Mouse (Mus musculus) heart, embryonic 14.5 days (tissue): Measurements from ENCODE around the gene Mrfap1. TPM values are rescaled to one million over a fixed set of nuclear protein-coding genes. Genes with fewer than 3 reads are reported as not detected.
A peak's percentile ranks its signal among the peaks of the same experiment; 100 is the strongest.
"Not testable (repeated sequence)": the region's sequence is repeated elsewhere in the genome, so short reads cannot be mapped to it uniquely, and the experiment has no call there.

Source experiments
- ATAC-seq: fragments of 200-750 bp; cut with Nextera tagmentation; 2 replicates; pipeline ENCODE4 v1.8.0; 2017; ENCODE audit warnings: low read depth, moderate TSS enrichment; ENCODE audit not compliant: insufficient number of reproducible peaks, insufficient read depth, low FRiP score
- H3K27ac ChIP-seq, 2 experiments: fragments of 200-500 bp in 1 of 2; fragments of 300-500 bp in 1 of 2; sonication (generic) in 1 of 2; replicated peaks in 1 of 2; 2 replicates each; pipeline ENCODE4 v1.5.1; 2012 to 2014; ENCODE audit warnings: low read depth in 2 of 2, low read length in 2 of 2, control low read depth in 1 of 2, mild to moderate bottlenecking in 1 of 2, mixed read lengths in 1 of 2; ENCODE audit not compliant: control insufficient read depth in 1 of 2, insufficient read depth in 1 of 2
- H3K27me3 ChIP-seq: fragments of 300-500 bp; sonication (generic); 2 replicates; pipeline ENCODE4 v1.6.1; 2014; ENCODE audit warnings: mild to moderate bottlenecking, low read length, control low read depth; ENCODE audit not compliant: control insufficient read depth, insufficient read depth
- H3K36me3 ChIP-seq: fragments of 300-500 bp; sonication (generic); 2 replicates; pipeline ENCODE4 v1.6.1; 2014; ENCODE audit warnings: mild to moderate bottlenecking, control low read depth, low read length, mixed read lengths; ENCODE audit not compliant: control insufficient read depth, insufficient read depth
- H3K4me1 ChIP-seq, 2 experiments: fragments of 200-500 bp in 1 of 2; fragments of 300-500 bp in 1 of 2; sonication (generic) in 1 of 2; 2 replicates each; pipeline ENCODE4 v1.6.1; 2012 to 2014; ENCODE audit warnings: low read length in 2 of 2, control low read depth in 1 of 2, mixed read lengths in 1 of 2; ENCODE audit not compliant: control insufficient read depth in 2 of 2, insufficient read depth in 2 of 2
- H3K4me2 ChIP-seq: fragments of 300-500 bp; sonication (generic); 2 replicates; pipeline ENCODE4 v1.6.1; 2014; ENCODE audit warnings: mild to moderate bottlenecking, low read length
- H3K4me3 ChIP-seq, 2 experiments: fragments of 200-500 bp in 1 of 2; fragments of 300-500 bp in 1 of 2; sonication (generic) in 1 of 2; 2 replicates each; pipeline ENCODE4 v1.5.1; 2012 to 2014; ENCODE audit warnings: low read length in 2 of 2, mild to moderate bottlenecking in 2 of 2, control low read depth in 1 of 2, low read depth in 1 of 2, moderate library complexity in 1 of 2; ENCODE audit not compliant: control insufficient read depth in 1 of 2, insufficient read depth in 1 of 2
- H3K9ac ChIP-seq: fragments of 300-500 bp; sonication (generic); 2 replicates; pipeline ENCODE4 v1.6.1; 2014; ENCODE audit warnings: mild to moderate bottlenecking, low read length
- H3K9me3 ChIP-seq: fragments of 300-500 bp; sonication (generic); 2 replicates; pipeline ENCODE4 v1.6.1; 2016; ENCODE audit warnings: low read length, control low read depth; ENCODE audit not compliant: control insufficient read depth
- WGBS: fragments of 180-500 bp; shearing (Covaris S2); extraction: QIAGEN DNeasy Blood & Tissue Kit; methylation state at CpG from one replicate; pipeline ENCODE4 v1.1.7; 2014; 5-methylcytosine and 5-hydroxymethylcytosine counted together
- polyA plus RNA-seq: library from polyadenylated mRNA; unstranded; fragments of >200 nt; fragmentation: Nextera tagmentation; extraction: Ambion mirVana; gene quantifications from 2 replicates; pipeline ENCODE4 v1.2.1, GENCODE M21; 2014

Gene Mrfap1
- polyA plus RNA-seq, 1 experiment from 2014 or later = 410 TPM

GRCm38 (mm10) chr5:36811413-36811812 is 14.8 kb upstream of the Mrfap1 start:
- no peak for ATAC-seq

GRCm38 (mm10) chr5:36810634-36811033 is 14.1 kb upstream of the Mrfap1 start:
- no peak overlapping the region for H3K4me2 ChIP-seq
- no peak overlapping the region for H3K4me3 ChIP-seq
- H3K27ac ChIP-seq = no peak overlapping the region
- no peaks in the 10 kb centered on the region for H3K9me3 ChIP-seq
- H3K27me3 ChIP-seq = no peaks in the 10 kb centered on the region
- no peak for ATAC-seq
- WGBS = 82% methylated on average over 3 of the region's 3 CpGs
- H3K9ac ChIP-seq = no peak overlapping the region
- peaks cover 4% of the 10 kb centered on the region; the same call in 1 of the 2 replicates for H3K36me3 ChIP-seq
- H3K4me1 ChIP-seq = peaks cover 4 to 7% of the 10 kb centered on the region in 2 experiments; a peak in 3 of 4 replicates

More at GRCm38 (mm10) chr5:36811413-36811812, 14.8 kb upstream of the Mrfap1 start:
- Histone ChIP-seq H3K4me1 (peaks cover 4 to 7% of the 10 kb centered on the region in 2 experiments; a peak in 3 of 4 replicates), H3K36me3 (peaks cover 10% of the 10 kb centered on the region; the same call in 1 of the 2 replicates), H3K4me2 (no peak overlapping the region), H3K27me3 (no peaks in the 10 kb centered on the region), H3K27ac (no peak overlapping the region), H3K4me3 (no peak overlapping the region), H3K9me3 (no peaks in the 10 kb centered on the region), H3K9ac (no peak overlapping the region)
- WGBS = 34% methylated on average over 3 of the region's 3 CpGs

GRCm38 (mm10) chr5:36809123-36809522 is 12.6 kb upstream of the Mrfap1 start:
- 78% methylated on average over 7 of the region's 7 CpGs for WGBS
- Histone ChIP-seq H3K4me1 (peaks cover 4 to 7% of the 10 kb centered on the region in 2 experiments; a peak in 3 of 4 replicates), H3K27ac (no peak overlapping the region), H3K36me3 (0 out of 2 replicates have a peak, but pooled peaks cover 4% of the 10 kb centered on the region), H3K4me3 (no peak overlapping the region), H3K4me2 (no peak overlapping the region), H3K9me3 (no peaks in the 10 kb centered on the region), H3K9ac (no peak overlapping the region), H3K27me3 (no peaks in the 10 kb centered on the region)
- no peak; the same call in 1 of the 2 replicates for ATAC-seq

- 9% methylated on average over 5 of the region's 5 CpGs for WGBS
- H3K9ac ChIP-seq = no peak overlapping the region
- H3K4me2 ChIP-seq = no peak overlapping the region
- no peak overlapping the region for H3K27ac ChIP-seq
- ATAC-seq = no peak
- no peak overlapping the region for H3K4me3 ChIP-seq
- no peaks in the 10 kb centered on the region for H3K36me3 ChIP-seq
- H3K9me3 ChIP-seq = no peaks in the 10 kb centered on the region
- no peaks in the 10 kb centered on the region for H3K27me3 ChIP-seq
- peaks cover 4 to 7% of the 10 kb centered on the region in 2 experiments; a peak in 3 of 4 replicates for H3K4me1 ChIP-seq
Measured at GRCm38 (mm10) chr5:36807106-36807505, 10.5 kb upstream of the Mrfap1 start.

- Histone ChIP-seq H3K9ac (no peak overlapping the region; the same call in 1 of the 2 replicates), H3K27ac (no peak overlapping the region), H3K9me3 (no peaks in the 10 kb centered on the region), H3K27me3 (no peaks in the 10 kb centered on the region), H3K4me2 (peak overlapping the region; percentile 64), H3K4me3 (peak overlapping the region in 1 of 2 experiments; percentile 75; a peak in 3 of 4 replicates), H3K36me3 (peaks cover 11% of the 10 kb centered on the region), H3K4me1 (peaks cover 0 to 4% of the 10 kb centered on the region in 2 experiments; a peak in 2 of 4 replicates)
- ATAC-seq = no peak
- 53% methylated on average over 8 of the region's 8 CpGs for WGBS
Measured at GRCm38 (mm10) chr5:36797291-36797690, 719 bp upstream of the Mrfap1 start.

- peak; percentile 33 for ATAC-seq
- H3K9me3 ChIP-seq, H3K4me1 ChIP-seq, H3K27me3 ChIP-seq: not testable (repeated sequence)
- WGBS = 3% methylated on average over 35 of the region's 37 CpGs
- Histone ChIP-seq H3K9ac (peak overlapping the region; percentile 85), H3K4me2 (peak overlapping the region; percentile 64), H3K27ac (peak overlapping the region; percentile 93 to 96), H3K36me3 (peaks cover 11% of the 10 kb centered on the region), H3K4me3 (peak overlapping the region; percentile 72 to 75)
Measured at GRCm38 (mm10) chr5:36795647-36796295, 801 bp downstream of the Mrfap1 start.

GRCm38 (mm10) chr5:36791861-36792260 is 4.7 kb downstream of the Mrfap1 start:
- Histone ChIP-seq H3K36me3 (peaks cover 11% of the 10 kb centered on the region), H3K4me3 (no peak overlapping the region), H3K9me3 (no peaks in the 10 kb centered on the region), H3K9ac (no peak overlapping the region), H3K27ac (no peak overlapping the region; a peak in 1 of 4 replicates), H3K4me2 (no peak overlapping the region), H3K27me3 (no peaks in the 10 kb centered on the region), H3K4me1 (peaks cover 0 to under 1% of the 10 kb centered on the region in 2 experiments; a peak in 2 of 4 replicates)
- ATAC-seq = no peak
- 73% methylated on average over 9 of the region's 9 CpGs for WGBS
